Comparison of ENCODE assay signal across 20 mouse cellular contexts in the genomic region with DNA sequence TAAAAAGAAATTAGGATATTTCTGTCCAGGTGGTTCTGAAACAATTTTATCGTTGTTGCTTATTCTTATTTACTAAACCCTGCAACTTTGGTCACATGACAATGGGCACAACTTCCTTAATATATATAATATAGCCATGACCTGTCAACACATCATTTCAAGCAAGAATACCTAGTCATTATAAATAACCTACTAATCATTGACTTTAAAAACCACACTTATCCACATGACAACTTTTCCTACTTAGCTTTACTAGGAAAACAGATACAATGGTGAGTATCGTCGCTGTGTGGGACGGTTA. TPM values are rescaled to one million over a fixed set of nuclear protein-coding genes. Genes with fewer than 3 reads are reported as not detected.
"Had no signal": no experiment of that assay in that cellular context is flagged by ENCODE, and none has a peak within 500 bp of the region (broad histone marks: within the 10 kb centered on the region; RNA-seq: fewer than 3 reads in every experiment).

No protein-coding gene starts in this region.

- H3K9me3 ChIP-seq: kidney, embryonic 15.5 days; liver, embryonic 13.5 days; midbrain, embryonic 12.5 days; midbrain, embryonic 15.5 days; neural tube, embryonic 13.5 days had no signal

- H3K27ac ChIP-seq: midbrain, embryonic 12.5 days; midbrain, embryonic 15.5 days; neural tube, embryonic 13.5 days had no signal

- H3K27me3 ChIP-seq: kidney, embryonic 15.5 days; liver, embryonic 13.5 days; midbrain, embryonic 12.5 days; midbrain, embryonic 15.5 days; neural tube, embryonic 13.5 days had no signal

- ATAC-seq: midbrain, embryonic 15.5 days had no signal

- H3K36me3 ChIP-seq: kidney, embryonic 15.5 days; midbrain, embryonic 12.5 days; midbrain, embryonic 15.5 days; neural tube, embryonic 13.5 days had no signal

- H3K9ac ChIP-seq: midbrain, embryonic 12.5 days; midbrain, embryonic 15.5 days had no signal

- DNase-seq: kidney, adult 11 months; kidney, adult 8-10 months; kidney, postnatal 10 days; kidney, postnatal 36 days; layer of hippocampus, postnatal 36 days; liver, embryonic 13.5 days; lung, adult 2 months; lung, postnatal 14 days; lung, postnatal 4 days; thymus, adult 18-20 months; thymus, postnatal 36 days had no signal

RNA-seq across cellular contexts. Expression of a gene that starts 52.6 kb away (rescaled TPM):
- total RNA-seq: megakaryocyte, adult 5-6 weeks; neutrophil, adult 5-6 weeks had no signal
- polyA plus RNA-seq: kidney, embryonic 15.5 days; limb, embryonic 11.5 days; liver, embryonic 13.5 days; midbrain, embryonic 12.5 days; midbrain, embryonic 15.5 days; neural tube, embryonic 13.5 days; small intestine, adult 2 months; stomach, embryonic 16.5 days had no signal
